Mouse (Mus musculus): ENCODE measurements at regions not wholly inside any gene's neighbourhood (a gene's known extent, or its start where the extent isn't known, plus 50 kb on each side); places are given as distances from the start of the nearest gene placed in this dataset.

DNA sequence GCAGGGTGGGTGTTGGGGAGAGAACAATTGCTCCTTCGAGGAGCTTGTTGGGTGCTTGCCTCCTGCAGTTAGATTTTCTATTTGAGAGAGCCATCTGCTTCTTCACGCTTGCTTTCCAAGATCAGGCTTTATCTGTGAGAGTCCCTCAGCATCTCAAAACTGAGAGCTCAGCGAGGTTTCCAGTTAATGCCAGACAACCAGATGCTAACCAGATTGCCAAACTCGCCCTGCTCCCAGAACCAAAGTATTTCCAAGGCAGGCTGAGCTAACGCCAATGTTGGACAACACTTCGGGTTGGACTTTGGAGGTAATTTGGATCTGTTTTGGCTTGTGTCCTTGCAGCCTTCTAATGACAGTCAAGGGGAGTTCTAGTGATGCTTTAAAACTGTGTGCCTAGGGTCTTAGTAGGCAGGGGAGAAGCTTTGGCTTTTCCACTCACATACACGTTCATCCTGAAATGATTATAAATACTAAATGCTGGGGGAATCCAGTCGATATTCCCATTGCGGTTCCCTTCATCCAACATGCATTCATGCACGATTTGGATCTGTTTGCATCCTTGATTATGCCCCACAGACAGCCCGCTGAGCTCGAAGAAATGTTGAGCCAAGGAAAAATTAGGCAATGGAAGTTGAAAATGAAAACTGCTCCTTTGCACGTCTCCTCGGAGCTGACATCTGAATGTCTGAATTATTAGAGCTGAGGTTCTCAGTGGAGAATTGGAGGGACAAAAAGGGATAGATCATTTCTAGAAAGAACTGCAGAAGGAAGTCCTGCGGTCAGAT lies 68.4 kb upstream of the Trpm3 start:
- TF ChIP-seq CTCF (IDR thresholded peaks at IDR 0.05; ENCODE audit: borderline replicate concordance, insufficient read depth, low read depth, low read length) (no peak), POLR2A (IDR thresholded peaks at IDR 0.05; ENCODE audit: borderline replicate concordance, insufficient read depth, low read length) (no peak)

All from cerebellum, adult 2 months (tissue).